Mouse (Mus musculus) liver, postnatal 0 days (tissue): ENCODE data around the gene Tmtc1. TPM values are rescaled to one million over a fixed set of nuclear protein-coding genes. Genes with fewer than 3 reads are reported as not detected.

Source experiments
- ATAC-seq: fragments of 200-750 bp; cut with Nextera tagmentation; 2 replicates; pipeline ENCODE4 v1.8.0; 2017; ENCODE audit warnings: mild to moderate bottlenecking, moderate library complexity
- DNase-seq: peaks from one replicate; pipeline ENCODE4 v3.0.0-alpha.2; 2016
- H3K27ac ChIP-seq: fragments of 300-500 bp; sonication (generic); 2 replicates; pipeline ENCODE4 v1.5.1; 2014; ENCODE audit warnings: antibody characterized with exemption, moderate library complexity, mild to moderate bottlenecking, low read depth
- H3K27me3 ChIP-seq: fragments of 300-500 bp; sonication (generic); 2 replicates; pipeline ENCODE4 v1.6.1; 2014; ENCODE audit warnings: low read length, control low read depth, mixed read lengths; ENCODE audit not compliant: insufficient read depth
- H3K36me3 ChIP-seq: fragments of 300-500 bp; sonication (generic); replicated peaks from 2 replicates; pipeline ENCODE4 v1.6.1; 2014; ENCODE audit warnings: mild to moderate bottlenecking, control low read depth, low read length, moderate library complexity, mixed read lengths; ENCODE audit not compliant: insufficient read depth
- H3K4me1 ChIP-seq: fragments of 300-500 bp; sonication (generic); 2 replicates; pipeline ENCODE4 v1.6.1; 2014; ENCODE audit warnings: antibody characterized with exemption, mild to moderate bottlenecking, control low read depth; ENCODE audit not compliant: insufficient read depth
- H3K4me2 ChIP-seq: fragments of 300-500 bp; sonication (generic); 2 replicates; pipeline ENCODE4 v1.6.1; 2014; ENCODE audit warnings: low read depth, mild to moderate bottlenecking, low read length, moderate library complexity, mixed read lengths
- H3K4me3 ChIP-seq: fragments of 300-500 bp; sonication (generic); 2 replicates; pipeline ENCODE4 v1.5.1; 2014; ENCODE audit warnings: low read depth, low read length
- H3K9ac ChIP-seq: fragments of 300-500 bp; sonication (generic); replicated peaks from 2 replicates; pipeline ENCODE4 v1.6.1; 2014; ENCODE audit warnings: mild to moderate bottlenecking, moderate library complexity
- H3K9me3 ChIP-seq: fragments of 300-500 bp; sonication (generic); 2 replicates; pipeline ENCODE4 v1.6.1; 2016; ENCODE audit warnings: mild to moderate bottlenecking, control low read depth, low read length, mixed read lengths
- CTCF ChIP-seq: sonication (generic); IDR thresholded peaks from 2 replicates; pipeline ENCODE4 v1.5.1; 2016; ENCODE audit warnings: antibody characterized with exemption, low read depth
- EP300 ChIP-seq: IDR thresholded peaks from 2 replicates; pipeline ENCODE4 v1.6.1; 2016; ENCODE audit warnings: antibody characterized with exemption, low read depth, mild to moderate bottlenecking
- WGBS: fragments of 180-500 bp; shearing (Covaris S2); extraction: QIAGEN DNeasy Blood & Tissue Kit; methylation state at CpG from one replicate; pipeline ENCODE4 v1.1.7; 2014; ENCODE audit not compliant: insufficient replicate concordance; 5-methylcytosine and 5-hydroxymethylcytosine counted together
- polyA plus RNA-seq: library from polyadenylated mRNA; unstranded; fragments of >200 nt; fragmentation: Nextera tagmentation; extraction: Ambion mirVana; gene quantifications from 2 replicates; pipeline ENCODE4 v1.2.1, GENCODE M21; 2015

Gene Tmtc1
- polyA plus RNA-seq, 1 experiment from 2014 or later: 0.12 TPM

- no peak overlapping the region for H3K4me2 ChIP-seq
- no peak overlapping the region for H3K4me3 ChIP-seq
- DNase-seq (no peak), ATAC-seq (no peak)
- no peak overlapping the region for H3K27ac ChIP-seq
- WGBS: 62% methylated on average over 1 of the region's 1 CpGs
- H3K27me3 ChIP-seq: no peaks in the 10 kb centered on the region
- H3K9me3 ChIP-seq: no peaks in the 10 kb centered on the region
- no peaks in the 10 kb centered on the region for H3K36me3 ChIP-seq
- TF ChIP-seq CTCF (no peak), EP300 (no peak)
- H3K4me1 ChIP-seq: no peaks in the 10 kb centered on the region
- H3K9ac ChIP-seq: no peak overlapping the region
Observed at GRCm38 (mm10) chr6:148387990-148388389, 56.2 kb downstream of the Tmtc1 start.

- no peak for TF ChIP-seq EP300
- TF ChIP-seq CTCF: no peak
- Histone ChIP-seq H3K4me2 (no peak overlapping the region), H3K36me3 (no peaks in the 10 kb centered on the region), H3K27me3 (no peaks in the 10 kb centered on the region), H3K4me3 (no peak overlapping the region), H3K9me3 (no peaks in the 10 kb centered on the region), H3K4me1 (no peaks in the 10 kb centered on the region), H3K27ac (no peak overlapping the region), H3K9ac (no peak overlapping the region)
- no peak for DNase-seq
- WGBS: 56% methylated on average over 6 of the region's 6 CpGs
- no peak for ATAC-seq
Observed at GRCm38 (mm10) chr6:148384111-148384895, 59.9 kb downstream of the Tmtc1 start.

GRCm38 (mm10) chr6:148381163-148381782 lies 62.9 kb downstream of the Tmtc1 start:
- H3K36me3 ChIP-seq: no peaks in the 10 kb centered on the region
- H3K9me3 ChIP-seq: no peaks in the 10 kb centered on the region
- H3K27ac ChIP-seq: no peak overlapping the region
- no peak overlapping the region for H3K4me2 ChIP-seq
- H3K4me3 ChIP-seq: no peak overlapping the region
- no peak overlapping the region for H3K9ac ChIP-seq
- DNase-seq (no peak), ATAC-seq (no peak)
- TF ChIP-seq CTCF (no peak), EP300 (no peak)
- 64% methylated on average over 9 of the region's 9 CpGs for WGBS
- no peaks in the 10 kb centered on the region for H3K27me3 ChIP-seq
- no peaks in the 10 kb centered on the region for H3K4me1 ChIP-seq

DNA sequence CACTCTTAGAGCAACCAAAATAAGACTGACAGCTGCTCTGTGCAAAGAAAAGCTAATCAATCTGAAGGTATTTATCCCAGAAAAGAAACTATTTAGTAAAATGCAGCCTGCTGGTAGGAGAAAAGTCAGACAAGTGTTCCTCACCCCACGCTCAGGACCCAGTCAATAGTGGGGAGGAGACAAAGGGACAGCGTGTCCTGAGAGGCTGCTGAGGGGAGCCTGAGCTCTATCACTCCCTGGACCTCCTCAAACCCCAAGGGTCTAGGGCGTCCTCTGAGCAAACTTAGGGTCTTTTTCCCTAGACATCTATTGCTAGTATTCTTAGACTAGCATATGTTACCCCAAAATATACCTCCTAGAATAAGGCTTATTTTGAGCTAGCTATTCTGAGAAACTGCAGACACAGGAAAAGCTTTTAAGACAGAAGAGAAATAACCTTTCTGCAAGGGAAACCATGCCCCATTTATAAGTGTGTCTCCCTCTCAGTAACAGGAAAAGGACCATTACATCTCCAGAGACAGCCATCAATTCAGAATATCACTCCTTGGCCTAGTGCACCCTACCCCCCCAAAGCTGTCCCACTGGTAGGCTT lies 68.5 kb downstream of the Tmtc1 start:
- Histone ChIP-seq H3K4me3 (no peak overlapping the region), H3K27ac (no peak overlapping the region), H3K9me3 (no peaks in the 10 kb centered on the region), H3K4me2 (no peak overlapping the region), H3K36me3 (no peaks in the 10 kb centered on the region), H3K27me3 (no peaks in the 10 kb centered on the region), H3K4me1 (0 out of 2 replicates have a peak, but pooled peaks cover 4% of the 10 kb centered on the region), H3K9ac (no peak overlapping the region)
- no peak for DNase-seq
- TF ChIP-seq CTCF: no peak
- TF ChIP-seq EP300: no peak
- ATAC-seq: no peak
- 61% methylated on average over 3 of the region's 3 CpGs for WGBS

DNA sequence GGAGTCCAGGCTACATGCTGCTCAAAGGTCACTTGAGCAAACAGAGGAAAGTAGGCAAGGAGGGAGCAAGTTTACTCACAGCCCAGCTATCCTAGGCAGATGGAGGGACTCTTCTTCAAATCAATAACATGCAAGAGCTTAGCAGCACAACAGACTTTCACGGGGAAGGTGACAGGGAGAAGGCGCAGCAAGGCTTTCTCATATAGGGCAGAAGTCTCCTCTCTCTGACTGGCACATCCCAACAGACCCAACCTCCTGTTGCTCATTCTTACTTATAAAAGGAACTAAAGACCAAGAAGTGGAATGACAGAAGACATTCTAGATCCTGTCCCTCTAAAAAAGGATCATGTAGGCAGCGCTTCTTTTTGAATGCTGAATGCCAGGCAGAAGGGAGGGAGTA lies 69.2 kb downstream of the Tmtc1 start:
- no peak for TF ChIP-seq EP300
- TF ChIP-seq CTCF: no peak
- H3K4me3 ChIP-seq: no peak overlapping the region
- no peaks in the 10 kb centered on the region for H3K36me3 ChIP-seq
- no peak overlapping the region for H3K9ac ChIP-seq
- H3K9me3 ChIP-seq: no peaks in the 10 kb centered on the region
- no peaks in the 10 kb centered on the region for H3K27me3 ChIP-seq
- WGBS: 76% methylated on average over 3 of the region's 3 CpGs
- no peak overlapping the region for H3K27ac ChIP-seq
- 0 out of 2 replicates have a peak, but pooled peaks cover 4% of the 10 kb centered on the region for H3K4me1 ChIP-seq
- ATAC-seq (no peak), DNase-seq (no peak)
- no peak overlapping the region for H3K4me2 ChIP-seq

DNA sequence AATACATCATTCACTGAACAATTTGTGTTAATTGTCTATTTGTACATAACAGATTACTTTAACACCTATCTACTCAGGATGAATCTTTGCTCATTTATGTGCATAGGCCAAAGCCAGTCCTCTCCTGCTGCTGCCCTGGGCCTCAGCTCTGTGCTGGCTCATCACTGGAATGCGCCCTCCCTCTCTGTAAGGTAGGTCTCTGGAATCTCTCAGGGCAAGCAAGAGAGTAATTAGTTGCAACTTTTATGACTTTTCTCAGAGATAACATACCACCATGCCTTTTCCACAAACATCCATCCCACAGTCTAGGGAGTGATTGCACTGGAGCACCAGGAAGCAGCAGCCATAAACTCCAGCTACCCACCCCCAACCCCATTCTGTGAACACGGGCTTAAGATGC lies 70.7 kb downstream of the Tmtc1 start:
- ATAC-seq (no peak), DNase-seq (no peak)
- Histone ChIP-seq H3K4me1 (0 out of 2 replicates have a peak, but pooled peaks cover 4% of the 10 kb centered on the region), H3K4me3 (no peak overlapping the region), H3K9ac (no peak overlapping the region), H3K36me3 (no peaks in the 10 kb centered on the region), H3K4me2 (no peak overlapping the region), H3K9me3 (no peaks in the 10 kb centered on the region), H3K27me3 (no peaks in the 10 kb centered on the region), H3K27ac (no peak overlapping the region)
- WGBS: 58% methylated on average over 2 of the region's 2 CpGs
- no peak for TF ChIP-seq CTCF
- no peak for TF ChIP-seq EP300
